Mouse (Mus musculus) Patski (cell line): ENCODE results near the gene Esm1. TPM values are rescaled to one million over a fixed set of nuclear protein-coding genes. Genes with fewer than 3 reads are reported as not detected.
A peak's percentile ranks its signal among the peaks of the same experiment; 100 is the strongest.
"Not testable (repeated sequence)": the region's sequence is repeated elsewhere in the genome, so short reads cannot be mapped to it uniquely, and the experiment has no call there.

Experiments
- ATAC-seq: fragments of 100-300 bp; one replicate; pipeline ENCODE4 v1.8.0; 2021
- CTCF ChIA-PET: fragments of 350-600 bp; sonication (Branson Sonifier 250); formaldehyde crosslinking; loops from one replicate; lab custom pipeline; 2022; ENCODE audit warnings: inconsistent platforms; lab: Charles Lee
- POLR2A ChIA-PET: fragments of 350-600 bp; sonication (Branson Sonifier 250); formaldehyde crosslinking; loops from one replicate; lab custom pipeline; 2022; ENCODE audit warnings: antibody characterized with exemption, inconsistent platforms; lab: Charles Lee
- DNase-seq: peaks from one replicate; pipeline ENCODE4 v3.0.0-alpha.2; 2011; ENCODE audit warnings: low read depth, low spot score
- H3K27me3 ChIP-seq: fragments of 371-371 bp; one replicate; pipeline ENCODE4 v1.5.1; 2021
- CTCF ChIP-seq: fragments of 100-300 bp; IDR thresholded peaks from one replicate; pipeline ENCODE4 v1.5.1; 2021
- in situ Hi-C: fragments of 300-500 bp; cut with MboI; formaldehyde crosslinking; loops from 3 replicates; pipeline ENCODE4 v1.11.1; 2018; ENCODE audit warnings: low pct_unique_long_range_greater_than_20kb, mixed read lengths
- polyA plus RNA-seq: library from polyadenylated mRNA; unstranded; gene quantifications from one replicate; pipeline ENCODE4 v1.2.3, GENCODE M21; 2021

Gene Esm1
- polyA plus RNA-seq, 1 experiment from 2014 or later: not detected

DNA sequence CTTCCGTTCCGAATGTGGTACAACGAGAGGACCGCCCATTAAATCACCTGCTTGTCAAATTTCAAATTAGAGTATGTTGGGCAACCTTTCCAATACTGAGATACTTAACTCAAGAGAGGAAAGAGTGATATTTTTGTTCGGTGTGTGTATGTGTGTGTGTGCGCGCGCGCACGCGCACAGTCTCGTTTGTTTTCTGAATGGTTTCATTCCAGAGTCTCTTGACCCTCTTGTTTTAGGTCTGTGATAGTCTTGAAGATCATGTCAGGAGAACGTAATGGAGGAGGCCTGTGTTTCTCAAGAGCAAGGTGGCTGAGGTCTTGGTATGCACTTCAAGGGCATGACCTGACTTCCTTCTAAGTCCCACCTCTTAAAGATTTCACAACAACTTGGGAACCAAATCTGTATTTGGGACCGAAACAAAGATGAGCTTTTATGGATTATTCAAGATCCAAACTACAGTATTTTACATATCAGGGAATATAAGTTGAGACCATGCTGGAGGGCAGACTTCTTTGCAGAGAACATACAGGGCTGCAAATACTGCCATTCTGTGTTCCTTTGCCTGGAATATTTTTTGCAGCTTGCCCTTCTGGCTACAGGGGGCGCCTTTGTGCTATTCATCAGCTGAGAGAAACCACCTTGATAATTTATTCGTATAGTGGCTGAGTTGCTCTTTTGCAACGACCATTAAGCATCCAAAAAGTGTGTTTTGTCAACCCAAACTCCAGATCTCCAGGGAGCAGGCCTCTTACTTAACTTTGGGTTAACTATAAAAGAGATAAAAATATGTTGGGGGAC, 18.4 kb downstream of the Esm1 start:
- ATAC-seq (no peak), DNase-seq (no peak)
- ChIA-PET POLR2A (interaction anchor here (0.8 kb wide), 1 partner anchor 36 kb away, joined by 3 read pairs; no protein-coding TSS in a partner anchor), CTCF (interaction anchor here (1.1 kb wide), 1 partner anchor 12 kb away, joined by 3 read pairs; no protein-coding TSS in a partner anchor)
- no peaks in the 10 kb centered on the region for H3K27me3 ChIP-seq
- peak; percentile 38 for TF ChIP-seq CTCF
- in situ Hi-C loops: no loop called here

DNA sequence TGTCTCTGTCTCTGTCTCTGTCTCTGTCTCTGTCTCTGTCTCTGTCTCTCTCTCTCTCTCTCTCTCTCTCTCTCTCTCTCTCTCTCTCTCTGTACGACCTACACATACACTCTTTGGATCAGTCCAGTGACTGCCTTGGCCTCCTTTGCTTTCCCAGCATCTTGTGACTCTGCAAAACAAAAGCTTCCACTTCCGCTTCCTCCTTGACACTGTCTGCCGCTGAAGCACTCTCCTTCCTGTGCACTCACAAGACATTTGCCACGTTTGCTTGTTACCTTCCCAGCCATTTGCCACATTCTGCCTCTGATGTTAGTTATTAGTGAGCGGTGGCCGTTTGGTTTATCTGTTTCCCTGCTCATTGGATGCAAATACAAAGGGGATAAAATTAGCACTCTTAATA, 32.7 kb downstream of the Esm1 start:
- CTCF ChIA-PET: no interaction called here
- POLR2A ChIA-PET: interaction anchor here (0.7 kb wide), 1 partner anchor 91 kb away, joined by 3 read pairs; no protein-coding TSS in a partner anchor
- in situ Hi-C loops: no loop called here
- DNase-seq (no peak), ATAC-seq (no peak)
- TF ChIP-seq CTCF: no peak
- no peaks in the 10 kb centered on the region for H3K27me3 ChIP-seq

DNA sequence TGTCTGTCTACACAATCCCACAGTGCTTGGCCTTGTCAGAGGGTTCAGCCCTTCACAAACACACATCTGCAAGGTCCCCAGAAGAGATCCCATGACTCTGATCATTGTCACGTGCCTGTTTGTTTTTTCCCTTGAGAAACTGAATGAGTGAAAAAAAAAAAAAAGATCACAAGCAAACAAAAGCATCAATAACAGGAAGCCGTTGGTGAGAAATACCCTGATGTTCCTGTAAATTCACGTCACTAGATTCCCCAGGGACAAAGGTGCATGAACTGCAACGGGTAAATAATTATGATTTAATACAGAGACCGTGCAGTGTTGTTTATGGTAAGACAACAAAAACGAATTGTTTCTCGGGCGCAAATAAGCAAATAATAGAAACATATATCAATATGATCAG, 35.6 kb downstream of the Esm1 start:
- ChIA-PET POLR2A (no interaction called here), CTCF (no interaction called here)
- no peak for TF ChIP-seq CTCF
- no peaks in the 10 kb centered on the region for H3K27me3 ChIP-seq
- ATAC-seq: no peak
- no peak for DNase-seq
- in situ Hi-C loops: loop anchor here (5.0 kb wide), 1 partner anchor 193 kb away; no protein-coding TSS in a partner anchor

DNA sequence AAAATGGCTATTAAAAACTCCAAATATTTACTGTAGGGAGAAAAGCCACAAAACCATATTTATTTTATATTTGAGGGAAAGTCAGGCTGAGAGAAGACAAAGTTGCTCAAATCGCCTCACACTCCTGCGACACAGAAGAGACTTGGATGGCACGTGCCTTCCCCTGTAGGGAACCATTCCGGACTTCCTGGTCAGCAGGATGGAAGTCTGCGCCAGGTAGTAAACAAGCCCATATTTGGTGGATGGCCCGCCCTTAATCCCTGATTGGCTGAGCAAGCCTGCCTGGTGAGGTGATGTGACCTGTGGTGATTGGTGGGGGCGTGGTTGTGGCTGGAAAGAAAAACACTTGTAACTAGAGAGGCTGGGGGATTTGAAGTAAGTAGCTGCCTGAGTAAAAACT, 43.1 kb downstream of the Esm1 start:
- H3K27me3 ChIP-seq, DNase-seq, CTCF ChIA-PET, POLR2A ChIA-PET, ATAC-seq: not testable (repeated sequence)
- in situ Hi-C loops: loop anchor here (25.0 kb wide), 2 partner anchors 590 to 1535 kb away; partner anchors contain the start of genes Ddx4 and Slc38a9

DNA sequence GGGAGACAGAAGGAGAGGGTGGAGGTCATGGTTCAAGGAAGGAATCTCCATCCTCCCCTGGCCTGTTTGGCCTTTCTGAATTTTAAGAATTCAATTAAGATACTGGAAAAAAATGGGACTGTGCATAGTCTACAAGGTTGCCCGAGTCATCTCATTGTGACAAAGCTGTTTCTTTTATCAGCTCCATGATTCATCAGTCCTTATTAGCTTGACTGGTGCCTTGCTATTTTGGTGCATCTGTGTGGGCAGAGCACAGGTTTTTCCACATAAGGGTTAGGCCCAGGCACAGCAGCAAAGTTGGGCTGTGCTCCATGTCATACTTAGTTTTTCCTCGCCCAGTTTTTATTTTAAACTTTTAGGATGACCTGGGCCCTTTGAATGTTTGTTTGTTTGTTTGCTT, 47.3 kb downstream of the Esm1 start:
- no peak for TF ChIP-seq CTCF
- POLR2A ChIA-PET: no interaction called here
- CTCF ChIA-PET: interaction anchor here (2.8 kb wide), 1 partner anchor 9 kb away, joined by 8 read pairs; no protein-coding TSS in a partner anchor

DNA sequence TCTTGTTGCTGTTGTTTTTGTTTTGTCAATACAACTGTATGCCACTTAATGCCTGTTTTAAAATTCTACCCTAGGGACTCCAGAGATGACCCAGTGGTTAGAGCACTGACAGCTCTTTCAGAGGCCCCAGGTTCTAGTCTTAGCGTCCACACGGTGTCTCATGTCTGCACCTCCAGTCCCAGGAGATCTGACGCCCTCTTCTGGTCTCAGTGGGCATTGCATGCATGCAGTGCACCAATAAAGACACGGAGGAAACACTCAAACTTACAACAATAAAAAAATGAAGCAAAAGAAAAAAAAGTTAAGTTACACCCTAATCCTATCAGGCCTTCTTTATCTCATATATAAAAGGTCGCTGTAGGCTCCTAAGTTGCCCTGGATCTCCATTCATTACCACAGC, 47.7 kb downstream of the Esm1 start:
- peak; percentile 38 for TF ChIP-seq CTCF
- no peak for DNase-seq
- in situ Hi-C loops: loop anchor here (25.0 kb wide), 2 partner anchors 595 to 1530 kb away; partner anchors contain the start of genes Ddx4 and Slc38a9
- no peaks in the 10 kb centered on the region for H3K27me3 ChIP-seq
- ATAC-seq: no peak
- ChIA-PET CTCF (interaction anchor here (2.8 kb wide), 1 partner anchor 8 kb away, joined by 8 read pairs; no protein-coding TSS in a partner anchor), POLR2A (no interaction called here)

More for the DNA sequence above, 47.3 kb downstream of the Esm1 start:
- in situ Hi-C loops: loop anchor here (25.0 kb wide), 2 partner anchors 594 to 1531 kb away; partner anchors contain the start of genes Ddx4 and Slc38a9
- no peaks in the 10 kb centered on the region for H3K27me3 ChIP-seq
- no peak for DNase-seq
- ATAC-seq: no peak

DNA sequence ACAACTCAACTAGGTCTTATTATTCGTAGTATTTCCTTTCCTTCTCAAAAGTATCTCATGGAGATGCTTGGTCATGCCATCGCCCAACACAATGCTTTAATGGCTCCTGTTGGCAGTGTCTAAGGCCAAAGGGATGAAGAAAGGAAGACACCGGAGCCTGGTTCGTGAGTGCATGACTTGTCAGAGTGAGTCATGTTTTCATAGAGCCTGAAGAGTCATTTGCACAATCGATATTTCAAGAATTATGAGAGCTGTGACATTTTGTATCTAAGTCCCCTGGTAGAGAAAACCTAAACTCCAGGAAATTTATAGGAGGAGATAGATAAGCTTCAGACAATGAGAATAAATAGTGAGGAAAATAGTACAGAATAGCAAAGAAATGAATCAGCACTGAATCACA, 49.8 kb downstream of the Esm1 start:
- CTCF ChIA-PET: interaction anchor here (1.6 to 2.2 kb wide), 2 partner anchors 120 to 213 kb away, joined by 4 read pairs; partner anchors contain the start of gene Gpx8
- no peak for ATAC-seq

DNA sequence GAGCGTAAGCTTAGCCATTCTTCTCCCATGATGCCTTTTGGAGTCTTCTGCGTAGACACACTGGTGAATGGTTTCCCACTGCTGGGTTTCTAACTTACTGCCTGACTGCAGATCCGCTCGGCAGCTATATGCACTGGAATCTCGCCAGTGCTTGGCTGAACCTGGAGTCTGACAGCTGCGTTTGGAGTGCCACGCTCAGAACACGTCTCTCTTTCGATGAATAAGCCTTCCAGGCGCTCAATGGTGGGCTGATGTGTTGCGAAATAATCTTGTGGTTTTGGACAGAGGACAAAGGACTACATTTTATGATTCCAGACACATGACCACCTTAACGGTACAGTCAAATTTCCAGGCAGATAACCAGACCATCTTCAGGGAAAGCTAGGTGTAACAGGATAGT, 53.4 kb downstream of the Esm1 start:
- in situ Hi-C loops: loop anchor here (10.0 to 25.0 kb wide), 3 partner anchors 601 to 1524 kb away; partner anchors contain the start of genes Ddx4 and Slc38a9
- DNase-seq (peak; percentile 59), ATAC-seq (no peak)
- TF ChIP-seq CTCF: no peak
- ChIA-PET CTCF (interaction anchor here (1.2 to 1.5 kb wide), 2 partner anchors 29 to 217 kb away, joined by 3 to 13 read pairs; partner anchors contain the start of gene Gpx8), POLR2A (no interaction called here)
- no peaks in the 10 kb centered on the region for H3K27me3 ChIP-seq

More for the DNA sequence above, 49.8 kb downstream of the Esm1 start:
- H3K27me3 ChIP-seq: no peaks in the 10 kb centered on the region
- TF ChIP-seq CTCF: no peak
- in situ Hi-C loops: loop anchor here (25.0 kb wide), 2 partner anchors 597 to 1528 kb away; partner anchors contain the start of genes Ddx4 and Slc38a9
- POLR2A ChIA-PET: no interaction called here
- DNase-seq: no peak

DNA sequence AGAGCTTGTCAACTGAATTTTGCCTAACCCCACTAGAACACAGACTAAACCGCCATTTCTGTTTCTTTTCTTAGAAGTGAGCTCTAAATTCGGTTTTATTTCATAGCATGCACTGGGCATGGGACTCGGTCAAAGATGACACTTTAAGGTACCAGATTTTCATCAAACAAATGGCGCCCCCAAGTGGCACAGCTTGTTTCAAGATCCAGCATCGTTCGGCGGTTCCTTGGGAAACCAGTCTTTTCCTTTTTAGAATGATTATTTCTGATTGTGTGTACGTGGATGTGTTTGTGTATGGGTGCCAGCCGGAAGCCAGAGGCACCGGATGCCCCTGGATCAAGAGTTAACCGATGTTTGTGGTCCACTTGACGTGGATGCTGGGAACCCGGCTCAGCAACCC, 55.8 kb downstream of the Esm1 start:
- ATAC-seq (no peak), DNase-seq (no peak)
- ChIA-PET CTCF (interaction anchor here (0.8 to 4.2 kb wide), 11 partner anchors 8 to 526 kb away, joined by 3 to 35 read pairs (median 3); partner anchors contain the start of gene Gpx8), POLR2A (no interaction called here)
- in situ Hi-C loops: loop anchor here (10.0 to 25.0 kb wide), 3 partner anchors 600 to 1522 kb away; partner anchors contain the start of genes Ddx4 and Slc38a9
- H3K27me3 ChIP-seq: no peaks in the 10 kb centered on the region
- peak; percentile 69 for TF ChIP-seq CTCF

DNA sequence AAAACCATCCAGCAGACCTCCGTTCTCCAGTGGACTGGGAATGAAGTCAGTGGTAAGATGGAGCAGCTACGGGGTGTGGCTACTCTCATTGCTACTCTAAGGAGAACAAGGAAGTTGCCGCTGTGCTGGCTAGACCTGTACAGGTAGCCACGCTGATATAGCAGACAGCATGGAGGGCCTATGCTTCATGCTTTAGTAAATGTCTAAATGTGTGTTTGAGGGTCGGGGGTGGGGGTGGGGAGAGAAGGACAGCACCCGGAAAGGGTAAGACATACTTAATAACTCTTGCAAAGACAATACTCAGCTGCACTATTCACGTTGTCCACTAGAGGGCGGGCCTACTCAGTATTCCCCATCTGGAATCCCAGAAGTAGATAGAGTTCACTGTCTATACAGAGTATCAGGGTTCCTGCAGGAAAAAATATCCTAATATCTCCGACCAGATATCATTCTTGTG, 57.1 kb downstream of the Esm1 start:
- POLR2A ChIA-PET: interaction anchor here (0.6 kb wide), 1 partner anchor 220 kb away, joined by 4 read pairs; the partner anchor contains the start of gene Gpx8
- CTCF ChIA-PET: interaction anchor here (0.8 to 4.2 kb wide), 7 partner anchors 9 to 352 kb away, joined by 3 to 35 read pairs (median 5); partner anchors contain the start of genes Gpx8 and Snx18
- peak; percentile 78 for TF ChIP-seq CTCF
- H3K27me3 ChIP-seq: no peaks in the 10 kb centered on the region
- DNase-seq (no peak), ATAC-seq (peak; percentile 37)
- in situ Hi-C loops: loop anchor here (10.0 to 25.0 kb wide), 3 partner anchors 598 to 1521 kb away; partner anchors contain the start of genes Ddx4 and Slc38a9
